Mouse (Mus musculus) right cerebral cortex, postnatal 36 days (tissue): ENCODE results near the gene H2afy2.

ENCODE experiments used
- DNase-seq, 2 experiments: peaks; one replicate each; pipeline ENCODE4 v3.0.0; 2022; ENCODE audit warnings: low spot score in 2 of 2, mixed read lengths in 1 of 2

H2afy2 gene

GRCm38 (mm10) chr10:61784414-61784813, 467 bp upstream of the H2afy2 start:
- DNase-seq = no peak

- DNase-seq = peak; percentile 56 to 63
Observed at GRCm38 (mm10) chr10:61782799-61783611, 942 bp downstream of the H2afy2 start.

GRCm38 (mm10) chr10:61781461-61782128, 2.4 kb downstream of the H2afy2 start:
- DNase-seq = no peak

DNA sequence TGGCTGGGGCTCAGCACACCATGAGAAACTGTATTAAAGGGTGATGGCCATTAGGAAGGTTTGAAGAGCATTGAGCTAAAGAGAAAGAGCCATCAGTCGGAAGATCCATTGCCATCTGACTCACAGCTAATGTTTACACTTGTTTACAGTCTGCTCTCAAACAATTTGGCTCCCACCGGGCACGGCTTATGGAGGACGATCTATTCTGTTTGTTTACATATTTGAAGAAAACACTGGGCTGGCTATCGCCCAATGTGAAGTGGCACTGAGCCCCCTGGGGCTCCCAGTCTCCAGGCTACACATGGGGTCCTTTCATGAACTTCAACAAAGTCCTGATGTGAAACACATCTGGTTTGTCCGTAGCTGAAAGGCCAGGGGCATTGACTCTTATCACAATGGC, 17.1 kb downstream of the H2afy2 start:
- DNase-seq = no peak

GRCm38 (mm10) chr10:61765558-61765957, 18.4 kb downstream of the H2afy2 start:
- no peak for DNase-seq

DNA sequence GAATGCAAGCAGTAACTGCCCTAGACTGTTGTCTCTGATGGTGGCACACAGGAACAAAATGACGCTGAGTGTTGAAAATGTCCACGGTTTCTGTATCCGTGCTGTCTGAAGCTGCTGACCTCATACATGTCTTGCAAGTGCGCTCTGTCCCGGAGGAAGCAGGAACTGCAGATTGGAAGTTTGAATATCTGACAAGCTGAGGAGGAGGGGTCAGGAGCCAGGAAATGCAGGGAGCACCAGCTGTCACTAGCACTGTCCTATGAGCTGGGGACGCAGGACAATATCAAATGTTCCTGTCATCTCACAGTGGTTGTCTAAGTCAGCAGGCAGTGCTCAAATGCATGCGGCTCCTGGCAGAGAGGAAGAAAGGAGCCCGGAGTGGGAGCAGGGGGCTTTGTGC, 19.3 kb downstream of the H2afy2 start:
- no peak for DNase-seq

- no peak for DNase-seq
Observed at GRCm38 (mm10) chr10:61759869-61760268, 24.1 kb downstream of the H2afy2 start.

DNA sequence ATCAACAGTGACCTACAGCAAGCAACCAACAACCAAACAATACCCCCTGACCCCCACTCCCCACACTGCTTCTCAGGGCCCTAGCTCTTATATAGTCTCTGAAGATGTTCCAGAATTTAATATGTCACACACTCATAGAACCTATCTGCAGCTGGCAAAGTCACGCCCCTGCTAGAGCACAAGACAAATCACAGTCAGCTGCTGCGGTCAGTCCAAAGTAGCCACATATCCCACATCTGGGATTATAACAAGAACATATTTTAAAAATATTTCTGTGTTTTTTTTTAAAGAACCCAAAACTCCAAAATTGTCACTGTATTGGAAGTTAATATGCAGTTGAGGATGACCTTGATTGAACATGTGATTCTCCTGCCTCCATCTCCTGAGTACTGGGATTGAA, 25.0 kb downstream of the H2afy2 start:
- no peak for DNase-seq

- no peak for DNase-seq
Observed at GRCm38 (mm10) chr10:61757022-61757421, 26.9 kb downstream of the H2afy2 start.

- no peak for DNase-seq
Observed at GRCm38 (mm10) chr10:61753071-61753470, 30.9 kb downstream of the H2afy2 start.

DNA sequence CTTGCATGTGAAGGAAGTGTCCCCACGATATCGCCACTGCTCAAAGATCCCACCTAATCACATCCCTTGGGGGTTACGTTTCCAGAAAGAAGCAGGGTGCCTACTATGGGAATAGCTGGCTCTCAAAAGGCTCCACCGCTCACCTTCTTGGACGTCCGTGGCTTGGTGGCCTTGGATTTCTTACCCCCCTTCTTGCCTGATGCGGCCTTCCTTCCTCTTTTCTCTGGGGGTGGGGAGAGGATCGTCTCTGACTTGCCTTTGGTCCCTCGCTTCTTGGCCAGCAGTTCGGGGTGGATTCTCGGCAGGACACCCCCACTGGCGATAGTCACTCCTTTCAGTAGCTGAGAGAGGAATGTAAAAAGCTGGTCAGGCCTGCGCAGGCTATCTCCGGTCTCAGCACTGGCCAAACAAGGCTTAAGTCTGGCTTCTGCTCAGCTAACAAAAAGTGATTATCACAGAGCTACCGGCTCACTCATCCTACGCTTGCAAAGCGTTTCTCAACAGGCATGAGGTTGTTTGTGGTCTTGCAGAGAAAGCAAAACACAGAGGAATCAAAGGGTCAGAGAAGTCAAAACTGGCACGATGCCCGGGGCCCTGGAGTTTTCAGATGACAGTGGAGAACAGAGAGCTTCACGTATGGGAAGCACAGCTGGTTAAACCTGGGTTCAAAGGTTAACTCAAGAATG, 32.3 kb downstream of the H2afy2 start:
- DNase-seq = no peak

DNA sequence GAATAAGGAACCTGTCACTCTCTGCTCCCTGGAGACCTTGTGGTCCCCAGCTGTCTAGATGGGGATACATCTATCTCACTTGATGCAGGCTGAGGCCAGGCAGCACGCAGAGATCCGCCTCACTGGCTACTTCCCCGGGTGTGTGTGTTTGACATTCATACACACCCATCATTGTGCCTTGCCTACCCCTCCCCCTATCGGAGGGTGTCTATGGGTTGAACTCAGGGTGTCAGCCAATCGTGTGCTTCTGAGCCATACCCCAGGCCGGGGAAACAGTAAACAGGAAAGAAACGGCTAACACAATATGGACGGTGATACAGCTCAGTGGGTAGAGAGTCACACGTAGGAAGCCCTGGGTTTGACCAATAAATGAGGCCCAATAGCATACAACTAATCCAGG, 33.9 kb downstream of the H2afy2 start:
- no peak for DNase-seq

GRCm38 (mm10) chr10:61747302-61747701, 36.6 kb downstream of the H2afy2 start:
- DNase-seq = no peak

- DNase-seq = no peak
Observed at GRCm38 (mm10) chr10:61745133-61745532, 38.8 kb downstream of the H2afy2 start.

- DNase-seq = no peak
Observed at GRCm38 (mm10) chr10:61742336-61742735, 41.6 kb downstream of the H2afy2 start.

DNA sequence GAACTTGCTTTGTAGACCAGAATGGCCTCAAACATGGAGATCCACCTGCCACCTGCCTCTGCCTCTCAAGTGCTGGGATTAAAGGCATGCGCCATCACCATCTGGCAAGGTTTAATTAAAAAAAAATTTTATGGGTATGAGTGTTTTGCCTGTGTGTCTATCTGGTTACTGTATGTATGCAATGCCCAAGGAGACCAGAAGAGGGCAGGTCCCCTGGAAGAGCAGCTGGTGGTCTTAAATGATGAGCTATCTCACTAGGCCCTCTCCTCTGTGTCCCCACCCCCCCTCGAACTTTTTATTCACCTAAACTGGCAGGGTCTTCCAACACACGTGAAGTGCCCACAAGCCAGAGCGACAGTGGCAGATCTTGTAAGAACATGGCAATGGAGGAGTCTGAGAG, 42.1 kb downstream of the H2afy2 start:
- DNase-seq = no peak

- DNase-seq = no peak
Observed at GRCm38 (mm10) chr10:61741306-61741705, 42.6 kb downstream of the H2afy2 start.

- DNase-seq = no peak
Observed at GRCm38 (mm10) chr10:61738126-61738525, 45.8 kb downstream of the H2afy2 start.

DNA sequence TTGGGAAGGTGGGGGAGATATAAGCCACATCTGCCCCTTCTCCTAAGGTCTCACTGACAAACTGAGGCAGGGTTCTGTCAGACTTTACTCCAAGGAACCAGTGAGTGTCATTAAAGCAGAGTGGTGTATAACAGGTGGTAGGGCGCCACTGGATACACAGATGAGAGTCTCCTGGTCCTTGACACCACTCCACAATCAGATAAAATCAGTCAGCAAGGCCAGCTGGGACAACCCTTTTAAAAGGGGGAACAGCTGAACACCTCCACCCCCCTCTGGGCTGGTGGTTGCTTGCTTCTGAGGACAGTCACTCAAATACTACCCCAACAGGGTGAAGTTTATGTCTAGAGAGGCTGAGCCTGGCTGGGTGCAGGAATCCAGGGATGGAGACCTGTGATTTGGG, 46.4 kb downstream of the H2afy2 start:
- DNase-seq = no peak

- DNase-seq = peak in 1 of 2 experiments; percentile 26
Observed at GRCm38 (mm10) chr10:61736671-61737078, 47.3 kb downstream of the H2afy2 start.

GRCm38 (mm10) chr10:61734377-61734776, 49.6 kb downstream of the H2afy2 start:
- no peak for DNase-seq

- DNase-seq = no peak
Observed at GRCm38 (mm10) chr10:61730171-61730570, 53.8 kb downstream of the H2afy2 start.

DNA sequence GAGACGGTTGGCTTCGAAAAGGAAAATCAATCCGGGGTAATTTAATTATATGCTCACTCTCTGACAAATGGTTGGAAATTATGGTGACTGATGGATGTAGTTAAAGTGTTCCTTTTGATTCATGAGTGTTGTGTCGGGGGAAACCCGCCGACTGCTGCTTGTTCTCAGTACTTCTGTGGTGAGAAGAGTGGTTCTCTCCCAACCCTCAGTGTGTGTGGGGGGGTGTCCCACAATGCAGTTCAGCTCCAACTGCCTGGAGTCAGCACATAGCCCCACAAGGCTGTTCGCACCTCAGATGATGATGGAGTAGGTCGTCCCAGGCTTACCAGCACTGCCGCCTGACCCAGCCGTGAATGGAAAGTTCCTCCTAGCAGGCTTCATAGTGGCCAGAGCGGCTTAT, 54.8 kb downstream of the H2afy2 start:
- peak in 1 of 2 experiments; percentile 9 for DNase-seq
